Mouse (Mus musculus) heart, postnatal 0 days (tissue): ENCODE measurements around the gene Gm49383. TPM values are rescaled to one million over a fixed set of nuclear protein-coding genes. Genes with fewer than 3 reads are reported as not detected.

ENCODE experiments used
- ATAC-seq: fragments of 200-750 bp; cut with Nextera tagmentation; 2 replicates; pipeline ENCODE4 v1.8.0; 2017; ENCODE audit warnings: low read depth, moderate number of reproducible peaks, moderate library complexity; ENCODE audit not compliant: insufficient read depth
- DNase-seq: peaks from one replicate; pipeline ENCODE4 v3.0.0-alpha.2; 2016; ENCODE audit warnings: low spot score
- H3K27ac ChIP-seq: fragments of 300-500 bp; sonication (generic); 2 replicates; pipeline ENCODE4 v1.5.1; 2014; ENCODE audit warnings: low read depth, mild to moderate bottlenecking
- H3K27me3 ChIP-seq: fragments of 300-500 bp; sonication (generic); 2 replicates; pipeline ENCODE4 v1.6.1; 2014; ENCODE audit warnings: low read length, mixed read lengths; ENCODE audit not compliant: control insufficient read depth, insufficient read depth
- H3K36me3 ChIP-seq: fragments of 300-500 bp; sonication (generic); replicated peaks from 2 replicates; pipeline ENCODE4 v1.6.1; 2014; ENCODE audit warnings: low read length, mixed read lengths; ENCODE audit not compliant: control insufficient read depth, insufficient read depth
- H3K4me1 ChIP-seq: fragments of 300-500 bp; sonication (generic); 2 replicates; pipeline ENCODE4 v1.6.1; 2014; ENCODE audit warnings: antibody characterized with exemption; ENCODE audit not compliant: control insufficient read depth, insufficient read depth
- H3K4me2 ChIP-seq: fragments of 300-500 bp; sonication (generic); 2 replicates; pipeline ENCODE4 v1.6.1; 2014; ENCODE audit warnings: low read depth, mild to moderate bottlenecking, low read length, moderate library complexity
- H3K4me3 ChIP-seq: fragments of 300-500 bp; sonication (generic); 2 replicates; pipeline ENCODE4 v1.5.1; 2014; ENCODE audit warnings: low read depth, low read length
- H3K9ac ChIP-seq: fragments of 300-500 bp; sonication (generic); replicated peaks from 2 replicates; pipeline ENCODE4 v1.6.1; 2014; ENCODE audit warnings: low read depth, low read length, mixed read lengths
- H3K9me3 ChIP-seq: fragments of 300-500 bp; sonication (generic); replicated peaks from 2 replicates; pipeline ENCODE4 v1.6.1; 2016; ENCODE audit warnings: low read length; ENCODE audit not compliant: control insufficient read depth
- CTCF ChIP-seq: IDR thresholded peaks from 2 replicates; pipeline ENCODE4 v1.5.1; 2016; ENCODE audit warnings: antibody characterized with exemption, control low read depth, low read depth
- EP300 ChIP-seq: IDR thresholded peaks from 2 replicates; pipeline ENCODE4 v1.6.1; 2016; ENCODE audit warnings: antibody characterized with exemption, low read depth
- WGBS: fragments of 180-500 bp; shearing (Covaris S2); extraction: QIAGEN DNeasy Blood & Tissue Kit; methylation state at CpG from one replicate; pipeline ENCODE4 v1.1.7; 2014; 5-methylcytosine and 5-hydroxymethylcytosine counted together
- microRNA-seq: library from miRNA; unstranded; fragments of <30 nt; microRNA quantifications from one replicate; pipeline ENCODE4, GENCODE M21; 2016
- polyA plus RNA-seq: library from polyadenylated mRNA; unstranded; fragments of >200 nt; fragmentation: Nextera tagmentation; extraction: Ambion mirVana; gene quantifications from 2 replicates; pipeline ENCODE4 v1.2.1, GENCODE M21; 2015
- total RNA-seq: library from RNA; depleted of rRNA; stranded (reverse); fragments of >200 nt; gene quantifications from 2 replicates; pipeline ENCODE4 v1.2.3, GENCODE M21; 2014; ENCODE audit warnings: low replicate concordance; rRNA removed

The Gm49383 gene
- total and polyA plus RNA-seq, 2 experiments from 2014 or later, result 6.3 to 7.9 TPM

DNA sequence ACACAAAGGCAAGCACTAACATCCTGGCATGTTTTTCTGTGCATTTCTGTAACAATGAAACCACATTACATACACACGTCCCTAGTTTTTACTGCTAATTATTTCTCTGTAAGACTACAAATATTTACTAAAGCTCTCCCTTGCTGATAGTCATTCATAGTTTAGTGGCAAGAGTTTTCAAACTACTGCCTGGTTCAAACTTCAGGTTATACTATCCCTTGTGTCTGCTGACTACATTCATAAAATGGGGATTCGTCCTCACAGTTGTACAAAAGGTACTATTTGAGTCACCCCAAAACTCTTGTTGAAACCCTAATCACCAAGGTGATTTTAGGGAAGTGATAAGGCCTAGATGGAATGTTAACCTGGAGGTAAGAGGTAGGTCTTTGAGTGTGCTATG is 41.0 kb downstream of the Gm49383 start:
- no peak overlapping the region for H3K4me3 ChIP-seq
- DNase-seq, result no peak
- no peak for TF ChIP-seq CTCF
- TF ChIP-seq EP300, result no peak

DNA sequence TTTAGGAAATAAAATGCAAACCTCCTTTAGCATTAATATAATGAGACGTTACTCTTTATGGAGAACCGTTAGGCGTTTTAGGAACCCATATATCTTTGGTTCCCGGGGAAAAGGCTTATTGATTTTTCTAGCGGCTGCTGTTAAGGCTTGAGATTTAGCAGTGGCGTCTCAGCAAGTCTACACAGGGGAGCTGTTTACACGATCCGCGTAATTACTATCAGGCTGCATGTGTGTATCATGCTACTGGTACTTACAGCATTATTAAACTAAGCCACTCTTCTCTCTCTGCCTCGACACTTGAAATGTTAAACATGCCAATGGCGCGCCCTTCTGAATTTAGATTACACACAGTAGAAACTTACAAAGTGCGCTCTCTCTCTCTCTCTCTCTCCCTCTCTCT is 46.9 kb downstream of the Gm49383 start:
- no peaks in the 10 kb centered on the region for H3K36me3 ChIP-seq
- no peak for ATAC-seq
- H3K27me3 ChIP-seq, result no peaks in the 10 kb centered on the region

More for the DNA sequence above, 41.0 kb downstream of the Gm49383 start:
- Histone ChIP-seq H3K36me3 (peaks cover 22% of the 10 kb centered on the region), H3K27ac (no peak overlapping the region), H3K9me3 (no peaks in the 10 kb centered on the region), H3K27me3 (no peaks in the 10 kb centered on the region), H3K4me1 (peaks cover 8% of the 10 kb centered on the region), H3K4me2 (no peak overlapping the region), H3K9ac (no peak overlapping the region)
- no peak for ATAC-seq
- WGBS, result 78% methylated on average over 2 of the region's 2 CpGs

DNA sequence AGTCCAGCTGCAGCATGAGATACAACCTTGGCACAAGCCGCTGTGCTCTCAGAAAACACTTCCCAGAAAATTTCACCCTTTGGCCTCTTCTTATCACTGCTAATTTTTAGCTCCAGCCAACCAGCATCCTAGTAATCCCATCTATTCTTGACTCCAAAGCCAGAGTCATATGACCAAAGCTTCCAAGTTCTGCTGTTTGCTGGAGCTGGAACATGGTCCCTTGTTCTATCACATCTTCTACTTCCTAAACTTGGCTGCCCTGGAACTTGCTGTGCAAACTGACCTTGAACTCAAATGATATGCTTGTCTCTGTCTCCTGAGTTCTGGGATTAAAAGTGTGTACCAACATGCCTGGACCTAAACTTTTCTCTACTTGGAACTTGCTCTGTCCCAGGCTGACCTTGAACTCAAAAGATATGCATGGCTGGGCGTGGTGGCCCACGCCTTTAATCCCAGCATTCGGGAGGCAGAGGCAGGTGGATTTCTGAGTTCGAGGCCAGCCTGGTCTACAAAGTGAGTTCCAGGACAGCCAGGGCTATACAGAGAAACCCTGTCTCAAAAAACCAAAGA is 49.7 kb downstream of the Gm49383 start:
- ATAC-seq, result peak; percentile 30; the same call in 1 of the 2 replicates
- WGBS, result 78% methylated on average over 5 of the region's 5 CpGs
- no peak overlapping the region for H3K4me3 ChIP-seq

More for the DNA sequence above, 46.9 kb downstream of the Gm49383 start:
- H3K27ac ChIP-seq, result no peak overlapping the region
- no peaks in the 10 kb centered on the region for H3K4me1 ChIP-seq
- H3K9me3 ChIP-seq, result no peaks in the 10 kb centered on the region
- WGBS, result 77% methylated on average over 13 of the region's 13 CpGs
- no peak overlapping the region for H3K4me3 ChIP-seq
- TF ChIP-seq CTCF (no peak), EP300 (no peak)
- H3K9ac ChIP-seq, result no peak overlapping the region
- DNase-seq, result no peak
- H3K4me2 ChIP-seq, result no peak overlapping the region

DNA sequence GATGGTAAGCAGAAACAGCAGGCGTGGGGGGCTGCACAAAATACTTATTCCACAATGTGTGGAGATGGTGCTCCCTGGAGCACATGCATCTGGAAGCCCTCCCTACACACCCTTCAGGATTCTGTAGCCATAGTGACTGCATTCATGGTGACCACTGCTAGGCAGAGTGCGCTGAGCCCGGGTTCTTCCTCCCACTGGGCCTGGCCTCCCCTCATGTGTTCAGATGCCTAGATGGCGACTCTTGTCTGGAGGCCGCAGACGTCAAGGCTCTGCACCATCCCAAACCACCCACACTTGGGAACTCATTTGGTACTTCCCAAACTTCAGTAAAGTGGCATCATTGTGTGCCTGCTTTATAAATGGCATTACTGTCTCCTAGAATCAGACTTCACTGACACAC is 53.4 kb downstream of the Gm49383 start:
- no peaks in the 10 kb centered on the region for H3K27me3 ChIP-seq
- no peaks in the 10 kb centered on the region for H3K9me3 ChIP-seq
- 85% methylated on average over 6 of the region's 6 CpGs for WGBS
- no peak overlapping the region for H3K4me2 ChIP-seq
- H3K4me3 ChIP-seq, result no peak overlapping the region
- no peaks in the 10 kb centered on the region for H3K36me3 ChIP-seq
- H3K4me1 ChIP-seq, result no peaks in the 10 kb centered on the region
- no peak overlapping the region for H3K9ac ChIP-seq
- no peak overlapping the region for H3K27ac ChIP-seq
- ATAC-seq, result no peak
- DNase-seq, result no peak
- TF ChIP-seq CTCF (no peak), EP300 (no peak)

More for the DNA sequence above, 49.7 kb downstream of the Gm49383 start:
- no peak for DNase-seq
- H3K4me1 ChIP-seq, result no peaks in the 10 kb centered on the region
- H3K27me3 ChIP-seq, result no peaks in the 10 kb centered on the region
- no peak overlapping the region for H3K27ac ChIP-seq
- H3K4me2 ChIP-seq, result no peak overlapping the region
- H3K9me3 ChIP-seq, result no peaks in the 10 kb centered on the region
- H3K36me3 ChIP-seq, result no peaks in the 10 kb centered on the region
- TF ChIP-seq EP300 (no peak), CTCF (no peak)
- no peak overlapping the region for H3K9ac ChIP-seq

DNA sequence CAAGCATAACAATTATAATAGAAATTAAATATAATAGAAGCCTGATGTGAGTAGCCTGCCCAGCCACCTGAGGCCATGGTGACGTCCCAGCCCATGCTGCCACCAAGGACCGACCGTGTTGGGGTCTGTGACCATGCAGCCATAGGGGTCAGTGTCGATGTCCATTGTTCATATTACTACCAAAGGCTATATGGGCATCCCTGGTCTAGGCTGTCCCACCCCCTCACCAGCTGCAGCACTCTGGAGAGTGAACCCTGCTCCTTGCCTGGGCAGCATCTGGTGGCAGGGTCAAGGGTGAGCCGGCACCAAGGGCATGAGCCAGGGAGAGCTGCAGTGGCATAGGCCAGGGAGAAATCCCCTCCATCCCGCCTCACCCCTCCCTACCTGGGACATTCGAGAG is 57.1 kb downstream of the Gm49383 start:
- Histone ChIP-seq H3K27me3 (no peaks in the 10 kb centered on the region), H3K36me3 (no peaks in the 10 kb centered on the region), H3K9ac (no peak overlapping the region), H3K4me3 (no peak overlapping the region), H3K4me1 (no peaks in the 10 kb centered on the region), H3K4me2 (no peak overlapping the region), H3K9me3 (no peaks in the 10 kb centered on the region), H3K27ac (no peak overlapping the region)
- WGBS, result 79% methylated on average over 7 of the region's 7 CpGs
- TF ChIP-seq CTCF, result no peak
- TF ChIP-seq EP300, result no peak
- no peak for ATAC-seq
- DNase-seq, result no peak

DNA sequence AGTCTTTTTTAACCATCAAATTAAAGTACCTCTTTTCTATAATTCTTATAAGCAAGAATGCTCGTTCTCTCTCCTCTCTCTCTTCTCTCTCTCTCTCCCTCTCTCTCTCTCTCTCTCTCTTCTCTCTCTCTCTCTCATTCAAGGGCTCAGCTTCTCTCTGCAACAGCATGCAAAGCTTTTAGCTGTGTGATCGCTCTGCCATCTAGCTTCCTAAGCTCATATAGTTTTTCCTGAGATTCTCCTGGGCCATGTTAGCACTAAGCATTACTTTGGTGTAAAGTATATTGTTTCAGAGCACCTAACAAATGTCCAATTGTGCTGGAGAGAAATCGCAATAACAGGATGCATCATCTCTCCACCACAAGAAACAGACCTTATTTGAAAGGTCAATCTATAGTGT is 57.7 kb downstream of the Gm49383 start:
- TF ChIP-seq EP300 (no peak), CTCF (no peak)
- no peak overlapping the region for H3K9ac ChIP-seq
- 76% methylated on average over 3 of the region's 3 CpGs for WGBS
- H3K4me2 ChIP-seq, result no peak overlapping the region
- no peak overlapping the region for H3K4me3 ChIP-seq
- no peak for DNase-seq
- no peaks in the 10 kb centered on the region for H3K4me1 ChIP-seq
- no peak overlapping the region for H3K27ac ChIP-seq
- H3K9me3 ChIP-seq, result no peaks in the 10 kb centered on the region
- no peak for ATAC-seq
- no peaks in the 10 kb centered on the region for H3K36me3 ChIP-seq
- H3K27me3 ChIP-seq, result no peaks in the 10 kb centered on the region

Small RNA genes within 50 kb of the gene (microRNA-seq; reads per million reads assigned to microRNA genes)
- gene Gm47287, result not detected
- 1.1 reads per million for gene Gm47295

Other genes with a start within 250 kb of the Gm49383 start
- gene Rps29, start 37.9 kb downstream of the Gm49383 start, total RNA-seq, result 67.6 and 219 TPM in 2 replicates
- 1,581 and 1,638 TPM in 2 replicates for gene Rps29, start 37.9 kb downstream of the Gm49383 start, polyA plus RNA-seq
- gene Lrr1, start 28.3 kb downstream of the Gm49383 start, total RNA-seq, result 3.9 TPM in 1 of 2 replicates, not detected in the other
- gene Lrr1, start 28.3 kb downstream of the Gm49383 start, polyA plus RNA-seq, result 4.0 and 5.1 TPM in 2 replicates
- gene Rpl36al, start 13.0 kb downstream of the Gm49383 start, total RNA-seq, result 57.0 and 86.3 TPM in 2 replicates
- gene Rpl36al, start 13.0 kb downstream of the Gm49383 start, polyA plus RNA-seq, result 502 and 513 TPM in 2 replicates
- 43.1 and 55.0 TPM in 2 replicates for gene Mgat2, start 12.9 kb downstream of the Gm49383 start, total RNA-seq
- gene Mgat2, start 12.9 kb downstream of the Gm49383 start, polyA plus RNA-seq, result 28.2 and 29.9 TPM in 2 replicates
- gene Dnaaf2, start 1.3 kb upstream of the Gm49383 start, total RNA-seq, result 1.8 and 3.7 TPM in 2 replicates
- gene Dnaaf2, start 1.3 kb upstream of the Gm49383 start, polyA plus RNA-seq, result 3.8 and 4.8 TPM in 2 replicates
- 0.46 and 7.1 TPM in 2 replicates for gene Gm49384, start 7.2 kb upstream of the Gm49383 start, total RNA-seq
- gene Gm49384, start 7.2 kb upstream of the Gm49383 start, polyA plus RNA-seq, result 5.5 and 6.1 TPM in 2 replicates
- 0.88 and 2.2 TPM in 2 replicates for gene Pole2, start 31.1 kb upstream of the Gm49383 start, total RNA-seq
- gene Pole2, start 31.1 kb upstream of the Gm49383 start, polyA plus RNA-seq, result 5.0 and 5.2 TPM in 2 replicates
- gene Klhdc1, start 44.1 kb upstream of the Gm49383 start, total RNA-seq, result 4.0 and 9.7 TPM in 2 replicates
- gene Klhdc1, start 44.1 kb upstream of the Gm49383 start, polyA plus RNA-seq, result 19.1 and 24.9 TPM in 2 replicates
- gene Klhdc2, start 99.6 kb upstream of the Gm49383 start, total RNA-seq, result 168 and 198 TPM in 2 replicates
- gene Klhdc2, start 99.6 kb upstream of the Gm49383 start, polyA plus RNA-seq, result 128 and 134 TPM in 2 replicates
- gene Nemf, start 160.1 kb upstream of the Gm49383 start, total RNA-seq, result 12.1 and 23.2 TPM in 2 replicates
- 45.7 and 45.9 TPM in 2 replicates for gene Nemf, start 160.1 kb upstream of the Gm49383 start, polyA plus RNA-seq
- gene Arf6, start 175.0 kb upstream of the Gm49383 start, total RNA-seq, result 115 and 155 TPM in 2 replicates
- gene Arf6, start 175.0 kb upstream of the Gm49383 start, polyA plus RNA-seq, result 32.4 and 35.6 TPM in 2 replicates
- not detected in 2 replicates for gene Gm9887, start 175.4 kb upstream of the Gm49383 start, total RNA-seq
- 0.55 and 1.9 TPM in 2 replicates for gene Gm9887, start 175.4 kb upstream of the Gm49383 start, polyA plus RNA-seq